37 mouse cellular contexts compared by ENCODE assay signal in the genomic region with DNA sequence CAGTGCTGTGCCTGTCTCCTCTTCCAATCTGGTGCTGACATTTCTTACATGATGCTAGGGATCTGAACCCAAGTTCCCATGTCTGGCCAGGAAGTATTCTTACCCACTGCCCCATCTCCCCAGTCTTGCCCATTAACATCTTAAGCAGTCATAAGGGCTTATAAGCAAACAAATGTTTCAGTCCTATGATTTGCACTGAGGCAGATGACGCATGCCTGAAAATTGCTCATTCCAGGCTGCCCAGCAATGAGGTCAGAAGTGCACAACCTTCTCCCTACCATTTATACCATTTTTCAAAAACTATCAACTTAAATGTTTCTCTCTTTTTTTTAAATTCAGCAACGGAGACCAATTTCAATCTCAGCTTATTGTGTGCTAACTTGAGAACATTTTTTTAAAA. TPM values are rescaled to one million over a fixed set of nuclear protein-coding genes. Genes with fewer than 3 reads are reported as not detected.
A peak's percentile ranks its signal among the peaks of the same experiment; 100 is the strongest.
DNase-seq lines count a peak whose midpoint lies in the region; ATAC-seq and TF ChIP-seq lines count a peak whose summit lies in the region.
"Had no signal": no experiment of that assay in that cellular context is flagged by ENCODE, and none has a peak within 500 bp of the region (broad histone marks: within the 10 kb centered on the region; RNA-seq: fewer than 3 reads in every experiment).

No protein-coding gene starts in this region.

- intact Hi-C loops in heart, postnatal 14 days (cut with DNase I): no loop called here

- in situ Hi-C loops in Patski (cut with MboI; ENCODE audit: low pct_unique_long_range_greater_than_20kb): no loop called here

- 64% methylated on average over 2 of the region's 2 CpGs for WGBS in lung, adult 2 months

- no peak for TF ChIP-seq CTCF in lung, adult 2 months (IDR thresholded peaks at IDR 0.05; ENCODE audit: insufficient read depth, low read length)
- TF ChIP-seq CTCF in Patski (IDR thresholded peaks at IDR 0.05): no peak

- DNase-seq in lung, adult 18-20 months: peak; percentile 1 to 2
- no peak for DNase-seq in lung, adult 2 months
- DNase-seq in 3134 (ENCODE audit: extremely low read depth, insufficient read length, low spot score) (peak; percentile 39), Patski (ENCODE audit: low read depth, low spot score) (peak; percentile 2)
- no peak for DNase-seq in heart, postnatal 14 days
- DNase-seq: adrenal gland, adult 2 months; adrenal gland, postnatal 14 days; cerebellum, adult 11-12 months; cerebellum, adult 8-10 months; cerebellum, postnatal 10 days; cerebellum, postnatal 36 days; embryo, embryonic 11 days; forebrain, postnatal 0 days; gastrocnemius, adult 2 months; gastrocnemius, postnatal 14 days; heart, adult 11 months; heart, postnatal 36 days had no signal

- no peak for TF ChIP-seq POLR2A in lung, adult 2 months (IDR thresholded peaks at IDR 0.05; ENCODE audit: borderline replicate concordance, extremely low read depth, low read depth, low read length)

- no peak overlapping the region for H3K4me3 ChIP-seq in lung, adult 2 months (replicated peaks; ENCODE audit: extremely low read depth, low read depth, low read length)
- H3K4me3 ChIP-seq: embryonic facial prominence, embryonic 10.5 days; embryonic facial prominence, embryonic 13.5 days; gastrocnemius, adult 2 months; hindbrain, embryonic 10.5 days; hindbrain, embryonic 13.5 days had no signal

- ATAC-seq in Patski: no peak
- ATAC-seq in erythroblast, adult 5-6 weeks (replicated peaks; ENCODE audit: low FRiP score, poor library complexity, severe bottlenecking): no peak
- ATAC-seq: CD4-positive, CD25-positive, alpha-beta regulatory T cell, adult 4 months; forebrain, embryonic 14.5 days; forebrain, postnatal 0 days; hindbrain, embryonic 16.5 days; intestine, embryonic 16.5 days had no signal

- no peaks in the 10 kb centered on the region for H3K4me1 ChIP-seq in lung, adult 2 months (ENCODE audit: control insufficient read depth, insufficient read depth, low read length)
- H3K4me1 ChIP-seq: embryonic facial prominence, embryonic 10.5 days; embryonic facial prominence, embryonic 13.5 days; hindbrain, embryonic 10.5 days; hindbrain, embryonic 13.5 days had no signal

- POLR2A ChIA-PET in Patski (lab: Charles Lee): no interaction called here

- peaks cover 12% of the 10 kb centered on the region for H3K27me3 ChIP-seq in Patski
- H3K27me3 ChIP-seq: embryonic facial prominence, embryonic 13.5 days; hindbrain, embryonic 13.5 days had no signal

- CTCF ChIA-PET in Patski (lab: Charles Lee): no interaction called here

RNA-seq across cellular contexts. Expression of gene Pou4f2, which starts 27.5 kb away (rescaled TPM):
- polyA plus RNA-seq in lung, adult 2 months (2012; rRNA removed): not detected in 2 replicates
- not detected for polyA plus RNA-seq in Patski (2021)
- not detected in 2 replicates for total RNA-seq in erythroblast, adult 5-6 weeks (2015; ENCODE audit: low replicate concordance)
- not detected in 2 replicates for total RNA-seq in erythroblast, adult 5-6 weeks (2017; ENCODE audit: low replicate concordance)
- total RNA-seq in heart, postnatal 14 days (2021): not detected
- total RNA-seq: adrenal gland, adult 2 months; adrenal gland, postnatal 14 days; adrenal gland, postnatal 4 days; forebrain, postnatal 0 days; gastrocnemius, adult 2 months; gastrocnemius, postnatal 14 days; gastrocnemius, postnatal 4 days; heart, adult 8-10 months; heart, postnatal 36 days; MEL had no signal
- polyA plus RNA-seq: adrenal gland, adult 2 months; C2C12; CD4-positive, CD25-positive, alpha-beta regulatory T cell, adult 4 months; cortical plate, adult 2 months; forebrain, embryonic 11.5 days; forebrain, embryonic 14.5 days; forebrain, postnatal 0 days; frontal cortex, adult 2 months; heart, embryonic 11.5 days; heart, embryonic 14.5 days; heart, postnatal 0 days; intestine, embryonic 16.5 days had no signal

RNA-seq across cellular contexts. Expression of gene Rbmxl1, which starts 44.8 kb away (rescaled TPM):
- polyA plus RNA-seq in lung, adult 2 months (2012; rRNA removed): 17.7 and 22.5 TPM in 2 replicates
- 106 TPM for polyA plus RNA-seq in Patski (2021)
- 35.9 and 41.6 TPM in 2 replicates for total RNA-seq in erythroblast, adult 5-6 weeks (2015; ENCODE audit: low replicate concordance)
- total RNA-seq in erythroblast, adult 5-6 weeks (2017; ENCODE audit: low replicate concordance): 24.5 and 41.0 TPM in 2 replicates
- 10 to 100 TPM; 24.0 to 26.0 TPM for total RNA-seq in heart, postnatal 14 days (2021)

RNA-seq across cellular contexts. Expression of gene Slc10a7, which starts 45.2 kb away (rescaled TPM):
- polyA plus RNA-seq in lung, adult 2 months (2012; rRNA removed): 9.1 and 14.1 TPM in 2 replicates
- 14.2 TPM for polyA plus RNA-seq in Patski (2021)
- 6.1 TPM in 2 replicates for total RNA-seq in erythroblast, adult 5-6 weeks (2015; ENCODE audit: low replicate concordance)
- total RNA-seq in erythroblast, adult 5-6 weeks (2017; ENCODE audit: low replicate concordance): 4.3 and 4.5 TPM in 2 replicates
- 1 to 10 TPM; 7.6 to 9.0 TPM for total RNA-seq in heart, postnatal 14 days (2021)

Comparison
In these comparisons a context has a peak if more than half of its experiments do, and no peak if none do; other contexts are left out.
1. DNase-seq: peak in lung, adult 18-20 months (2 of 2), 3134 (single experiment) and Patski (single experiment); none in lung, adult 2 months (single experiment) and heart, postnatal 14 days (0 of 2).